Mouse (Mus musculus) midbrain, embryonic 10.5 days (tissue): ENCODE data around the gene Lce3d. TPM values are rescaled to one million over a fixed set of nuclear protein-coding genes. Genes with fewer than 3 reads are reported as not detected.

Experiments used
- polyA plus RNA-seq: library from polyadenylated mRNA; unstranded; fragments of >200 nt; fragmentation: Nextera tagmentation; extraction: Ambion mirVana; gene quantifications from 2 replicates; pipeline ENCODE4 v1.2.1, GENCODE M21; 2016

Lce3d gene
- polyA plus RNA-seq, 1 experiment from 2014 or later: not detected

Other genes with a start within 250 kb of the Lce3d start
- not detected in 2 replicates for gene Lce1e, start 248.3 kb upstream of the Lce3d start, polyA plus RNA-seq
- not detected in 2 replicates for gene Lce1f, start 237.0 kb upstream of the Lce3d start, polyA plus RNA-seq
- not detected in 2 replicates for gene Gm38119, start 218.3 kb upstream of the Lce3d start, polyA plus RNA-seq
- not detected in 2 replicates for gene Lce1g, start 205.1 kb upstream of the Lce3d start, polyA plus RNA-seq
- gene Lce1h, start 192.3 kb upstream of the Lce3d start, polyA plus RNA-seq: not detected in 2 replicates
- gene Lce1i, start 178.5 kb upstream of the Lce3d start, polyA plus RNA-seq: not detected in 2 replicates
- gene Lce1j, start 166.9 kb upstream of the Lce3d start, polyA plus RNA-seq: not detected in 2 replicates
- not detected in 2 replicates for gene Lce1k, start 149.5 kb upstream of the Lce3d start, polyA plus RNA-seq
- gene Kprp, start 130.1 kb upstream of the Lce3d start, polyA plus RNA-seq: not detected in 2 replicates
- not detected in 2 replicates for gene Lce1l, start 106.1 kb upstream of the Lce3d start, polyA plus RNA-seq
- gene 2310050C09Rik, start 87.2 kb upstream of the Lce3d start, polyA plus RNA-seq: not detected in 2 replicates
- not detected in 2 replicates for gene Lce3a, start 31.2 kb upstream of the Lce3d start, polyA plus RNA-seq
- not detected in 2 replicates for gene Lce3b, start 24.4 kb upstream of the Lce3d start, polyA plus RNA-seq
- gene Lce3c, start 12.9 kb upstream of the Lce3d start, polyA plus RNA-seq: not detected in 2 replicates
- not detected in 2 replicates for gene Lce3e, start 9.7 kb downstream of the Lce3d start, polyA plus RNA-seq
- gene Lce3f, start 34.8 kb downstream of the Lce3d start, polyA plus RNA-seq: not detected in 2 replicates
- gene Crct1, start 58.3 kb downstream of the Lce3d start, polyA plus RNA-seq: 0.17 and 0.32 TPM in 2 replicates
- gene Lce1m, start 61.7 kb downstream of the Lce3d start, polyA plus RNA-seq: not detected in 2 replicates
- not detected in 2 replicates for gene Gm4858, start 111.4 kb downstream of the Lce3d start, polyA plus RNA-seq
- not detected in 2 replicates for gene Crnn, start 187.4 kb downstream of the Lce3d start, polyA plus RNA-seq
- gene Flg2, start 239.9 kb downstream of the Lce3d start, polyA plus RNA-seq: not detected in 2 replicates